In genomic region chr11:104778796-104779195, GRCm38 (mm10) we compare ENCODE assay signal across 26 mouse cellular contexts.
"Had no signal": no experiment of that assay in that cellular context is flagged by ENCODE, and none has a peak within 500 bp of the region (broad histone marks: within the 10 kb centered on the region; RNA-seq: fewer than 3 reads in every experiment).

No protein-coding gene starts in this region.

- ATAC-seq: inflammation-experienced regulatory T-cells, adult 6 months; intestine, embryonic 15.5 days; intestine, postnatal 0 days had no signal

- DNase-seq: gastrocnemius, adult 2 months; gastrocnemius, postnatal 14 days; heart, adult 18-20 months; heart, postnatal 10 days; heart, postnatal 4 days; kidney, adult 18-20 months; kidney, adult 8-10 months; kidney, postnatal 10 days; kidney, postnatal 25 days; kidney, postnatal 4 days; liver; liver, embryonic 13.5 days had no signal

- H3K4me1 ChIP-seq: heart, embryonic 10.5 days; heart, embryonic 12.5 days; hindbrain, embryonic 10.5 days; hindbrain, embryonic 13.5 days; hindbrain, embryonic 15.5 days; intestine, embryonic 15.5 days; limb, embryonic 10.5 days; limb, embryonic 12.5 days; liver, embryonic 13.5 days; liver, embryonic 15.5 days had no signal

- H3K36me3 ChIP-seq: heart, embryonic 10.5 days; heart, embryonic 12.5 days; hindbrain, embryonic 10.5 days; hindbrain, embryonic 13.5 days; hindbrain, embryonic 15.5 days; intestine, embryonic 15.5 days; limb, embryonic 10.5 days; limb, embryonic 12.5 days; liver, embryonic 13.5 days; liver, embryonic 15.5 days had no signal

- H3K4me2 ChIP-seq: heart, embryonic 12.5 days; hindbrain, embryonic 13.5 days; hindbrain, embryonic 15.5 days; intestine, embryonic 15.5 days; limb, embryonic 12.5 days; liver, embryonic 11.5 days; liver, embryonic 13.5 days; liver, embryonic 15.5 days had no signal

- H3K9me3 ChIP-seq: heart, embryonic 10.5 days; heart, embryonic 12.5 days; hindbrain, embryonic 10.5 days; hindbrain, embryonic 13.5 days; hindbrain, embryonic 15.5 days; intestine, embryonic 15.5 days; limb, embryonic 10.5 days; limb, embryonic 12.5 days; liver, embryonic 13.5 days; liver, embryonic 15.5 days had no signal

- H3K4me3 ChIP-seq: gastrocnemius, adult 2 months; heart, embryonic 10.5 days; heart, embryonic 12.5 days; hindbrain, embryonic 10.5 days; hindbrain, embryonic 13.5 days; hindbrain, embryonic 15.5 days; intestine, embryonic 15.5 days; layer of hippocampus, adult 2 months; left cerebral cortex, adult 2 months; limb, embryonic 10.5 days; limb, embryonic 12.5 days; liver, embryonic 13.5 days; liver, embryonic 15.5 days had no signal

- H3K27me3 ChIP-seq: heart, embryonic 12.5 days; hindbrain, embryonic 13.5 days; hindbrain, embryonic 15.5 days; intestine, embryonic 15.5 days; limb, embryonic 12.5 days; liver, embryonic 13.5 days; liver, embryonic 15.5 days had no signal

- H3K27ac ChIP-seq: gastrocnemius, adult 2 months; heart, embryonic 10.5 days; hindbrain, embryonic 10.5 days; hindbrain, embryonic 13.5 days; hindbrain, embryonic 15.5 days; intestine, embryonic 15.5 days; layer of hippocampus, adult 2 months; left cerebral cortex, adult 2 months; limb, embryonic 10.5 days; limb, embryonic 12.5 days; liver, embryonic 13.5 days; liver, embryonic 15.5 days had no signal

- H3K9ac ChIP-seq: heart, embryonic 12.5 days; hindbrain, embryonic 13.5 days; hindbrain, embryonic 15.5 days; intestine, embryonic 15.5 days; limb, embryonic 12.5 days; liver, embryonic 13.5 days; liver, embryonic 15.5 days had no signal
